Mouse (Mus musculus) heart, embryonic 13.5 days (tissue): ENCODE results near the gene Galnt18. TPM values are rescaled to one million over a fixed set of nuclear protein-coding genes. Genes with fewer than 3 reads are reported as not detected.

Source experiments
- ATAC-seq: fragments of 200-750 bp; cut with Nextera tagmentation; 2 replicates; pipeline ENCODE4 v1.8.0; 2017; ENCODE audit warnings: moderate TSS enrichment; ENCODE audit not compliant: insufficient number of reproducible peaks, low FRiP score, low TSS enrichment; ENCODE audit errors: extremely low read depth
- H3K27ac ChIP-seq: fragments of 300-500 bp; sonication (generic); replicated peaks from 2 replicates; pipeline ENCODE4 v1.5.1; 2015; ENCODE audit warnings: moderate library complexity, mild to moderate bottlenecking, inconsistent platforms
- H3K27me3 ChIP-seq: fragments of 300-500 bp; sonication (generic); replicated peaks from 2 replicates; pipeline ENCODE4 v1.6.1; 2015; ENCODE audit warnings: mild to moderate bottlenecking, inconsistent platforms
- H3K36me3 ChIP-seq: fragments of 300-500 bp; sonication (generic); 2 replicates; pipeline ENCODE4 v1.6.1; 2015; ENCODE audit warnings: mild to moderate bottlenecking, inconsistent platforms
- H3K4me1 ChIP-seq: fragments of 300-500 bp; sonication (generic); 2 replicates; pipeline ENCODE4 v1.6.1; 2015; ENCODE audit warnings: inconsistent platforms
- H3K4me2 ChIP-seq: fragments of 300-500 bp; sonication (generic); 2 replicates; pipeline ENCODE4 v1.6.1; 2015; ENCODE audit warnings: inconsistent platforms, mild to moderate bottlenecking, moderate library complexity
- H3K4me3 ChIP-seq: fragments of 300-500 bp; sonication (generic); 2 replicates; pipeline ENCODE4 v1.5.1; 2015; ENCODE audit warnings: moderate library complexity, mild to moderate bottlenecking, inconsistent platforms
- H3K9ac ChIP-seq: fragments of 300-500 bp; sonication (generic); 2 replicates; pipeline ENCODE4 v1.6.1; 2015; ENCODE audit warnings: inconsistent platforms, mild to moderate bottlenecking, moderate library complexity
- H3K9me3 ChIP-seq: fragments of 300-500 bp; sonication (generic); 2 replicates; pipeline ENCODE4 v1.6.1; 2016; ENCODE audit warnings: inconsistent platforms
- WGBS: fragments of 180-500 bp; shearing (Covaris S2); methylation state at CpG from one replicate; pipeline ENCODE4 v1.1.7; 2015; ENCODE audit warnings: mixed read lengths; 5-methylcytosine and 5-hydroxymethylcytosine counted together
- polyA plus RNA-seq: library from polyadenylated mRNA; unstranded; fragments of >200 nt; fragmentation: Nextera tagmentation; extraction: Ambion mirVana; gene quantifications from 2 replicates; pipeline ENCODE4 v1.2.1, GENCODE M21; 2015

Galnt18 gene
- polyA plus RNA-seq, 1 experiment from 2014 or later, result 12.1 TPM

DNA sequence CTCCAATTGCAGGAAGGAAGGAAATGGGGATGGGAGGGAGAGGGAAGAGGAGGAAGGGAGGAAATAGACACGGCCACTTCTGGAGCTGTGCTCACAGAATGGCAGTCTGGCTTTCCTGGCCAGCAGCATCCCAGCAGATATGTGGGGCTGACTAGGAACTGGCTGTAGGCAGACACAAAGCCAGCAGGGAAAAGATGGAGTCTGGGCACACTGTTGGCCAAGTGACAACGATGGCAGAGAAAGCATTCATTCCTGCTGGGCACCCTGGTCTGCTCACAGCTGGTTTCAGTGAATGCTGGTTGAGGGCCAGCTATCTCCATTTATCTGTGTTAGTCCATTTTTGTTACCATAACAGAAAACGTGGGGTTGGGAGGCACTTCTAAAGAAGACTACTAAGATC lies 43.4 kb downstream of the Galnt18 start:
- no peak overlapping the region for H3K4me3 ChIP-seq
- peaks cover 49% of the 10 kb centered on the region for H3K4me1 ChIP-seq
- H3K4me2 ChIP-seq, result no peak overlapping the region
- H3K9ac ChIP-seq, result no peak overlapping the region
- H3K27ac ChIP-seq, result no peak overlapping the region
- no peaks in the 10 kb centered on the region for H3K36me3 ChIP-seq
- H3K9me3 ChIP-seq, result no peaks in the 10 kb centered on the region
- no peaks in the 10 kb centered on the region for H3K27me3 ChIP-seq
- ATAC-seq, result no peak
- 61% methylated on average over 3 of the region's 3 CpGs for WGBS

DNA sequence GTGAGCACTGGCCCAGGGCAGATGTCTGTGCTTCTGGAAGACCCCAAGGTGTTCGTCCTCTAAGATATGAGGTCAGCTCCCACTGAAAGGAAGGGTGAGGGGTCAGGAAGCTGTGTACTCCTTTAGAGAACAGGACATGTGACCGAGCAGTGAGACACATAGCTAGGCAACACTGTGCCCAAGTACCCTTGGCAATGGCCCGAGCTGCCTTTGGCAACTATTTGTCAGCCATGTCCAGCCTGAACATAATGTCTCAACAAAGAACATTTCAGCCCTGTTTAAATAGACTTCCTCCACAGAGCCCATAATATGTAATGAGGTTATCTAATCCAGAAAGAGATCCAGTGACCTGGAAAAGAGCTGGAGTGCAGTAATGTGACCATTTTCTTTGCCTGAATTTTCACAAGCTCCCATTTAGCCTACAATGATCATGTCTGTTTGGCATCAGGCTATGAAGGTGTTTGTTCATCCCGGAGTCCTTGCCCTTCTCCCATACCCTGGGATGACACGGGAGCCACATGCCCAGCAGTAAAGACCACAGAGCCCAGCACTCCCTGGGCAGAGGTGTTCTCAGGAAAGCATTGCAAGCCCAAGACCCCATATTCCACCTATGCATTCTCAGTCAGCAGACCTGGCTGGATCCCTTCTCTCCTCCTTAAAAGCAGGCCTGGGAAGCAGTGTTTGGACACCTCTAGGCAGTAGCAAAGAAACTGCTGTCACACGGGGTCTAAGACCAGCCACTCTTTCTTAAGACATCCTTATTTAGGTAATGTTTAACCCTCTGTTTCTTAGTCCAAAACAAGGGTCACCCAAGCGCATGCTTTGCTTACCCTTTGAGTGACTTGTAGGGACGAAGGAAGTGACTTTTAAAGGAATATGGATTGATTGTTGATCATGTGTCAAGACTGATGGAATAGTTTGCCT lies 49.2 kb downstream of the Galnt18 start:
- ATAC-seq, result no peak
- no peaks in the 10 kb centered on the region for H3K27me3 ChIP-seq
- no peak overlapping the region for H3K4me3 ChIP-seq
- no peaks in the 10 kb centered on the region for H3K4me1 ChIP-seq
- no peaks in the 10 kb centered on the region for H3K9me3 ChIP-seq
- H3K36me3 ChIP-seq, result no peaks in the 10 kb centered on the region
- H3K4me2 ChIP-seq, result no peak overlapping the region
- H3K9ac ChIP-seq, result no peak overlapping the region
- no peak overlapping the region for H3K27ac ChIP-seq
- WGBS, result 79% methylated on average over 8 of the region's 8 CpGs

DNA sequence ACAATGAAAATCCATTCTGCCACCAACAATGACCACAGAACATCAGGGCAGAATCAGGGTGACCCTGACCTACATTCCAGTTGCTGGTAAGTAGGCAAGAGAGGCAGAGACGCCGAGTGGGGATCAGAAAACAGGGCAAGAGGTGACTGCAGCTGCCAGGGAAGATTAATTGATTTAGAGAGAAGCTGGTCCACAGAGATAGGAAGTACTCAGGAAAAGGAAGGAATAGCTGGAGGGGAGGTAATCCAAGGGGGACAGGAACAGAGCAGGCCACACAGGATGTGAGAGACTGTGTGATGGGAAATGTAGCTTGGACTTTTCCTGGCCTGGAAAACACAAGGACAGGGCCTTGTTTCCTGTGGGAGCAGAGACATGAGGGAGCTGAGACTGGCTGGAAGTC lies 52.8 kb downstream of the Galnt18 start:
- Histone ChIP-seq H3K4me3 (no peak overlapping the region), H3K9ac (no peak overlapping the region), H3K9me3 (no peaks in the 10 kb centered on the region), H3K4me1 (peaks cover 15% of the 10 kb centered on the region), H3K27ac (peak overlapping the region; percentile 49; the same call in 1 of the 2 replicates), H3K4me2 (no peak overlapping the region), H3K36me3 (no peaks in the 10 kb centered on the region), H3K27me3 (no peaks in the 10 kb centered on the region)
- ATAC-seq, result no peak
- WGBS, result 36% methylated on average over 2 of the region's 2 CpGs

- Histone ChIP-seq H3K9me3 (no peaks in the 10 kb centered on the region), H3K27ac (peak overlapping the region; percentile 40), H3K9ac (no peak overlapping the region), H3K4me1 (peaks cover 36% of the 10 kb centered on the region), H3K4me2 (no peak overlapping the region), H3K4me3 (no peak overlapping the region), H3K36me3 (no peaks in the 10 kb centered on the region), H3K27me3 (no peaks in the 10 kb centered on the region)
- ATAC-seq, result no peak
- WGBS, result 36% methylated on average over 7 of the region's 7 CpGs
Observed at GRCm38 (mm10) chr7:111724730-111725129, 55.0 kb downstream of the Galnt18 start.

- Histone ChIP-seq H3K9ac (no peak overlapping the region), H3K27ac (no peak overlapping the region), H3K4me3 (no peak overlapping the region), H3K27me3 (no peaks in the 10 kb centered on the region), H3K36me3 (no peaks in the 10 kb centered on the region), H3K4me1 (peaks cover 40% of the 10 kb centered on the region), H3K4me2 (no peak overlapping the region), H3K9me3 (no peaks in the 10 kb centered on the region)
- WGBS, result 75% methylated on average over 4 of the region's 4 CpGs
- ATAC-seq, result no peak
Observed at GRCm38 (mm10) chr7:111724004-111724403, 55.8 kb downstream of the Galnt18 start.

DNA sequence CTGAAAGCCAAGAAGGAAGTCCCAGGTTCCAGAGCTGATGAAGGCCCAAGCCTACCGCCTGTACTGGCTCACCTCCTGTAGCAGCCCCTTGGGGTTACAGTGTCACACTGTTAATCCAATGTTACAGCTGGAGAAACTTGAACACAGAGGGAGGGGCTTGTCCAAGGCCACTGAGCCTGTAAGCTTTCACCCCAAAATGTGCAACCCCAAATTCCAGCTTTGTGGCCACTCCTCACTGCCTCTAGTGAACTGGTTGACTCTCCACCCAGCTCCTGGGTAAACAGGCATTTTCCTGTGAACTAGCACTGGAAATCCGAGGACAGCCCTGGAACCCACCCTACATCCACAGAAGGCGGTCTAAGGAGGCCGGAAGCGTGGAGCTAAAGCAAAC lies 58.5 kb downstream of the Galnt18 start:
- H3K4me1 ChIP-seq, result peaks cover 45% of the 10 kb centered on the region

DNA sequence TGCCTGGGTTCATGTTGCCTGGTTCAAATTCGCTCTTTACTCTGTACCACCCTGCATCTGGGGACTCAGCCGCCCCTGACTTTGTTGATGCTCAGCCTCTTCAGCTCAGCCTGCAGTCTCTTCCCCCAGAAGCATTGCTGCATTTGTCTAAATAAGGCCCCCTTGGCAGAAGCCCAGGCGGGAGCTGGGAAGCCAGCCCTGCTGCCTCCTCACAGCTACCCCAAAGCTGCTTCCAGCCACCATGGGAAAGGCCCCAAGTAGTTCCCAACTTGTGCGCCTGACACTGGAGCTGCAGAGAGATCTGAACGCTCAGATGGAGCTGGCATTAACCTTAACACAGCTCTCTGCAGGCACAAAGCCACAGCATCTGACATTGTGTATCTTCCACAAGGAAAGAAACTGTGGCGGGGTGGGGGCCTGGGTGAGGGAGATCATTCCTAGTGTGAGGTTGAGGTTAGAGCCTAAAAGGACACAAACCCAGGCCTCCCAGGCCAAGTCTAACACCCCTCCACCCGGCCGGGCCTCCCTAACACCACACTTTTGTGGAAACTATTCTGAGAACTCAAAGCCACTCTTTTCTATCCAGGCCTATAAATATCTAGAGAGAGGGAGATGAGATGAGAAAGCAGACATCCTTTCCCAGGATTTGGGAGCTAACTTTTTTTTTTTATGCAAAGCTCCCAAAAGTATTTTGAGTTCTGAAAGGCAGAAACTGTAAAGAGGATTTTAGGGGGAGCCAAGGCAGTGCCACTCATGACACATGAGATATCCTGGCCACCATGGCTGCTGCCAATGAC lies 59.1 kb downstream of the Galnt18 start:
- peak overlapping the region; percentile 83 for H3K27ac ChIP-seq
- ATAC-seq, result no peak
- H3K36me3 ChIP-seq, result no peaks in the 10 kb centered on the region
- peaks cover 45% of the 10 kb centered on the region for H3K4me1 ChIP-seq
- H3K9me3 ChIP-seq, result no peaks in the 10 kb centered on the region
- H3K4me2 ChIP-seq, result no peak overlapping the region
- no peaks in the 10 kb centered on the region for H3K27me3 ChIP-seq
- 51% methylated on average over 8 of the region's 8 CpGs for WGBS
- H3K4me3 ChIP-seq, result no peak overlapping the region
- H3K9ac ChIP-seq, result peak overlapping the region; percentile 57

More for the DNA sequence above, 58.5 kb downstream of the Galnt18 start:
- H3K9me3 ChIP-seq, result no peaks in the 10 kb centered on the region
- H3K4me3 ChIP-seq, result no peak overlapping the region
- peak overlapping the region; percentile 83 for H3K27ac ChIP-seq
- H3K27me3 ChIP-seq, result no peaks in the 10 kb centered on the region
- H3K4me2 ChIP-seq, result no peak overlapping the region
- no peak overlapping the region for H3K9ac ChIP-seq
- no peaks in the 10 kb centered on the region for H3K36me3 ChIP-seq
- 73% methylated on average over 5 of the region's 5 CpGs for WGBS
- no peak for ATAC-seq

GRCm38 (mm10) chr7:111718900-111719299 lies 60.9 kb downstream of the Galnt18 start:
- H3K4me1 ChIP-seq, result peaks cover 42% of the 10 kb centered on the region
- no peaks in the 10 kb centered on the region for H3K27me3 ChIP-seq
- no peaks in the 10 kb centered on the region for H3K9me3 ChIP-seq
- ATAC-seq, result peak; percentile 22; the same call in 1 of the 2 replicates
- no peaks in the 10 kb centered on the region for H3K36me3 ChIP-seq
- H3K27ac ChIP-seq, result no peak overlapping the region
- WGBS, result 58% methylated on average over 4 of the region's 4 CpGs
- no peak overlapping the region for H3K9ac ChIP-seq
- no peak overlapping the region for H3K4me3 ChIP-seq
- H3K4me2 ChIP-seq, result no peak overlapping the region

GRCm38 (mm10) chr7:111714639-111715360 lies 65.0 kb downstream of the Galnt18 start:
- H3K4me3 ChIP-seq, result no peak overlapping the region
- H3K4me2 ChIP-seq, result no peak overlapping the region
- no peak overlapping the region for H3K9ac ChIP-seq
- ATAC-seq, result no peak
- H3K27me3 ChIP-seq, result no peaks in the 10 kb centered on the region
- peaks cover 47% of the 10 kb centered on the region for H3K4me1 ChIP-seq
- no peaks in the 10 kb centered on the region for H3K36me3 ChIP-seq
- H3K9me3 ChIP-seq, result no peaks in the 10 kb centered on the region
- H3K27ac ChIP-seq, result no peak overlapping the region
- 76% methylated on average over 5 of the region's 5 CpGs for WGBS

GRCm38 (mm10) chr7:111713828-111714600 lies 65.8 kb downstream of the Galnt18 start:
- H3K27ac ChIP-seq, result peak overlapping the region; percentile 53; the same call in 1 of the 2 replicates
- no peak for ATAC-seq
- 60% methylated on average over 3 of the region's 3 CpGs for WGBS

More at GRCm38 (mm10) chr7:111713828-111714600, 65.8 kb downstream of the Galnt18 start:
- H3K27me3 ChIP-seq, result no peaks in the 10 kb centered on the region
- H3K4me1 ChIP-seq, result peaks cover 49% of the 10 kb centered on the region
- no peaks in the 10 kb centered on the region for H3K36me3 ChIP-seq
- no peak overlapping the region for H3K9ac ChIP-seq
- no peak overlapping the region for H3K4me3 ChIP-seq
- H3K9me3 ChIP-seq, result no peaks in the 10 kb centered on the region
- H3K4me2 ChIP-seq, result no peak overlapping the region
